19 mouse cellular contexts compared by ENCODE assay signal in the genomic region with DNA sequence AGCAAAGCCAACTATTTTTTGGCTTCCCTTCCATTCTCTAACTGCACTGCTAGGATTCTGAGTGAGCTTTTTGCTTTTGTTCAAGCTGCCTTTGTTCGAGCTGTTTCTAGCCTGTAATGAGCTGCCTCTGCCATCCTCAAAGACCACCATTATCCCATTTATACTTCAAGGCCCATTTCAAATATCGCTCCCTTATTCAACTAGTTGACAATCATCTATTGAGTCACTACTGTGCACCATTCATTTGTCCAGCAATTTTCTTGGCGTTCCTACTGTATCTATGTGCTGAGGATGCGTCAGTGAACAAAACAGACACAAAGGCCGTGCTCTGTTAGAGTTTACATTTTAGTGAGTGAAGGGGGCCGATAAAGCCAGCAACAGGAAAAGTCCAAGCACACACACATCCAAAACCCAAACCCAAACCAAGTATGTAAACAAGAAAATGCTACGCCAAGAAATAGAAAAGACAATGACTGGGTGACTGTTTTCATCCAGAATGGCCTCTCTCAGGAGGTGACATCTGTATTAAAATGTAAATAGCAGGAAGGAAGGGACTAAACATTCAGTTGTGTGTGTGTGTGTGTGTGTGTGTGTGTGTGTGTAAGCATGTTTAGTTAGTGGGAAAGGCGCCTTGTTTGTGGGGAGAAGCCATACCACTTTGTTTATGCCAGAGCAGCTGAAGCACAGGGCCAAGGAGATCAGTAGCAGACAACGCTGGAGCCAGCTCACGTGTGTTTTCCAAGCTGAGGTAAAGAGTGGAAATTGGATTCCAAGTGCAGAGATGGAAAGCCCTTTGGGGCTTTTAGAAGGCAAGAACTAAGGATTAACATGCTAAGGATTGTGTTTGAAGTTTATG. TPM values are rescaled to one million over a fixed set of nuclear protein-coding genes. Genes with fewer than 3 reads are reported as not detected.
DNase-seq lines count a peak whose midpoint lies in the region; ATAC-seq lines count a peak whose summit lies in the region.
"Had no signal": no experiment of that assay in that cellular context is flagged by ENCODE, and none has a peak within 500 bp of the region (broad histone marks: within the 10 kb centered on the region; RNA-seq: fewer than 3 reads in every experiment).

No protein-coding gene starts in this region.

- H3K9me3 ChIP-seq in hindbrain, embryonic 14.5 days (ENCODE audit: control insufficient read depth, low read length): no peaks in the 10 kb centered on the region
- no peaks in the 10 kb centered on the region for H3K9me3 ChIP-seq in hindbrain, embryonic 13.5 days
- no peaks in the 10 kb centered on the region for H3K9me3 ChIP-seq in forebrain, embryonic 16.5 days (ENCODE audit: control insufficient read depth, low read length)
- no peaks in the 10 kb centered on the region for H3K9me3 ChIP-seq in heart, embryonic 11.5 days (replicated peaks; ENCODE audit: control insufficient read depth, low read length)
- H3K9me3 ChIP-seq: limb, embryonic 12.5 days; liver, embryonic 13.5 days; neural tube, embryonic 15.5 days had no signal

- H3K4me2 ChIP-seq in hindbrain, embryonic 14.5 days (replicated peaks): no peak overlapping the region
- no peak overlapping the region for H3K4me2 ChIP-seq in hindbrain, embryonic 13.5 days
- no peak overlapping the region for H3K4me2 ChIP-seq in forebrain, embryonic 16.5 days (ENCODE audit: low read length)
- H3K4me2 ChIP-seq in heart, embryonic 11.5 days: no peak overlapping the region
- H3K4me2 ChIP-seq: limb, embryonic 12.5 days; liver, embryonic 13.5 days; neural tube, embryonic 15.5 days had no signal

- WGBS in hindbrain, embryonic 14.5 days: 69% methylated on average over 10 of the region's 10 CpGs
- 63% methylated on average over 10 of the region's 10 CpGs for WGBS in hindbrain, embryonic 13.5 days
- 34% methylated on average over 10 of the region's 10 CpGs for WGBS in forebrain, embryonic 16.5 days
- 78% methylated on average over 10 of the region's 10 CpGs for WGBS in heart, embryonic 11.5 days (ENCODE audit: insufficient replicate concordance)

- no peaks in the 10 kb centered on the region for H3K27me3 ChIP-seq in hindbrain, embryonic 14.5 days (ENCODE audit: control insufficient read depth, insufficient read depth, low read length)
- no peaks in the 10 kb centered on the region for H3K27me3 ChIP-seq in hindbrain, embryonic 13.5 days
- no peaks in the 10 kb centered on the region for H3K27me3 ChIP-seq in forebrain, embryonic 16.5 days (replicated peaks; ENCODE audit: control insufficient read depth, insufficient read depth, low read length)
- no peaks in the 10 kb centered on the region for H3K27me3 ChIP-seq in heart, embryonic 11.5 days (ENCODE audit: control insufficient read depth, insufficient read depth, low read length)
- H3K27me3 ChIP-seq: limb, embryonic 12.5 days; liver, embryonic 13.5 days; neural tube, embryonic 15.5 days had no signal

- H3K36me3 ChIP-seq in hindbrain, embryonic 14.5 days (replicated peaks; ENCODE audit: control insufficient read depth, insufficient read depth): no peaks in the 10 kb centered on the region
- no peaks in the 10 kb centered on the region for H3K36me3 ChIP-seq in hindbrain, embryonic 13.5 days
- H3K36me3 ChIP-seq in forebrain, embryonic 16.5 days (ENCODE audit: control insufficient read depth, insufficient read depth): no peaks in the 10 kb centered on the region
- no peaks in the 10 kb centered on the region for H3K36me3 ChIP-seq in heart, embryonic 11.5 days (ENCODE audit: control insufficient read depth, insufficient read depth, low read length)
- H3K36me3 ChIP-seq: limb, embryonic 12.5 days; liver, embryonic 13.5 days; neural tube, embryonic 15.5 days had no signal

- DNase-seq in hindbrain, embryonic 14.5 days (ENCODE audit: low spot score): no peak
- peak; percentile 25 for DNase-seq in Muller cell, postnatal 12 days (ENCODE audit: inconsistent ontology term)
- peak; percentile 49 for DNase-seq in lung, postnatal 36 days
- DNase-seq in testis, postnatal 14 days (ENCODE audit: low spot score): no peak
- DNase-seq in cerebellum, postnatal 25 days: no peak
- DNase-seq: adrenal gland, postnatal 14 days; cerebellum, adult 9-10 months; gastrocnemius, postnatal 10 days; heart, adult 18-20 months; kidney, adult 18-20 months; kidney, postnatal 10 days; liver, embryonic 13.5 days; thymus, adult 2 months had no signal

- no peak overlapping the region for H3K4me3 ChIP-seq in hindbrain, embryonic 14.5 days (replicated peaks; ENCODE audit: low read length)
- H3K4me3 ChIP-seq in hindbrain, embryonic 13.5 days: no peak overlapping the region
- H3K4me3 ChIP-seq in forebrain, embryonic 16.5 days (replicated peaks; ENCODE audit: low read length): no peak overlapping the region
- no peak overlapping the region for H3K4me3 ChIP-seq in heart, embryonic 11.5 days (ENCODE audit: low read depth, low read length)
- H3K4me3 ChIP-seq: left cerebral cortex, adult 2 months; limb, embryonic 12.5 days; liver, embryonic 13.5 days; neural tube, embryonic 15.5 days had no signal

- H3K4me1 ChIP-seq in hindbrain, embryonic 14.5 days (replicated peaks; ENCODE audit: control insufficient read depth, insufficient read depth, low read length): no peaks in the 10 kb centered on the region
- H3K4me1 ChIP-seq in hindbrain, embryonic 13.5 days (replicated peaks): no peaks in the 10 kb centered on the region
- H3K4me1 ChIP-seq in forebrain, embryonic 16.5 days (replicated peaks; ENCODE audit: control insufficient read depth, insufficient read depth, low read length): no peaks in the 10 kb centered on the region
- H3K4me1 ChIP-seq in heart, embryonic 11.5 days (ENCODE audit: control insufficient read depth, insufficient read depth, low read length): no peaks in the 10 kb centered on the region
- H3K4me1 ChIP-seq: limb, embryonic 12.5 days; liver, embryonic 13.5 days; neural tube, embryonic 15.5 days had no signal

- ATAC-seq in hindbrain, embryonic 14.5 days (ENCODE audit: low FRiP score): peak; percentile 24; the same call in 1 of the 2 replicates
- no peak for ATAC-seq in hindbrain, embryonic 13.5 days (ENCODE audit: low FRiP score)
- ATAC-seq in forebrain, embryonic 16.5 days: peak; percentile 87
- ATAC-seq in heart, embryonic 11.5 days (replicated peaks; ENCODE audit: insufficient number of reproducible peaks, low FRiP score, low TSS enrichment): no peak

- H3K27ac ChIP-seq in hindbrain, embryonic 14.5 days: no peak overlapping the region; the same call in 1 of the 2 replicates
- no peak overlapping the region for H3K27ac ChIP-seq in hindbrain, embryonic 13.5 days
- peak overlapping the region; percentile 58 for H3K27ac ChIP-seq in forebrain, embryonic 16.5 days (ENCODE audit: low read length)
- no peak overlapping the region for H3K27ac ChIP-seq in heart, embryonic 11.5 days (ENCODE audit: low read depth, low read length)
- H3K27ac ChIP-seq: left cerebral cortex, adult 2 months; limb, embryonic 12.5 days; liver, embryonic 13.5 days; neural tube, embryonic 15.5 days had no signal

- H3K9ac ChIP-seq in hindbrain, embryonic 14.5 days: no peak overlapping the region
- no peak overlapping the region for H3K9ac ChIP-seq in hindbrain, embryonic 13.5 days
- no peak overlapping the region for H3K9ac ChIP-seq in forebrain, embryonic 16.5 days (replicated peaks; ENCODE audit: low read depth, low read length)
- no peak overlapping the region for H3K9ac ChIP-seq in heart, embryonic 11.5 days (ENCODE audit: low read depth, low read length)
- H3K9ac ChIP-seq: limb, embryonic 12.5 days; liver, embryonic 13.5 days; neural tube, embryonic 15.5 days had no signal

RNA-seq across cellular contexts. Expression of a gene that starts 5.7 kb away (rescaled TPM):
- 430 and 503 TPM in 2 replicates for polyA plus RNA-seq in hindbrain, embryonic 14.5 days (2014; fragmentation: Nextera tagmentation; extraction: Ambion mirVana)
- polyA plus RNA-seq in hindbrain, embryonic 13.5 days (2015; fragmentation: Nextera tagmentation; extraction: Ambion mirVana): 250 and 257 TPM in 2 replicates
- 310 and 336 TPM in 2 replicates for polyA plus RNA-seq in forebrain, embryonic 16.5 days (2015; fragmentation: Nextera tagmentation; extraction: Ambion mirVana)
- polyA plus RNA-seq in heart, embryonic 11.5 days (2014; fragmentation: Nextera tagmentation; extraction: Ambion mirVana): 74.7 and 80.8 TPM in 2 replicates

Comparison
In these comparisons a context has a peak if more than half of its experiments do, and no peak if none do; other contexts are left out.
1. ATAC-seq: peak in hindbrain, embryonic 14.5 days (single experiment) and forebrain, embryonic 16.5 days (single experiment); none in hindbrain, embryonic 13.5 days (single experiment) and heart, embryonic 11.5 days (single experiment).
2. DNase-seq: peak in Muller cell, postnatal 12 days (single experiment) and lung, postnatal 36 days (single experiment); none in hindbrain, embryonic 14.5 days (single experiment), testis, postnatal 14 days (single experiment) and cerebellum, postnatal 25 days (0 of 2).